Mouse (Mus musculus) liver, embryonic 15.5 days (tissue): ENCODE results near the gene Fgfr2. TPM values are rescaled to one million over a fixed set of nuclear protein-coding genes. Genes with fewer than 3 reads are reported as not detected.

Experiments used
- ATAC-seq: fragments of 200-750 bp; cut with Nextera tagmentation; 2 replicates; pipeline ENCODE4 v1.8.0; 2017; ENCODE audit warnings: moderate number of reproducible peaks, mild to moderate bottlenecking, moderate library complexity; ENCODE audit not compliant: insufficient read depth
- H3K27ac ChIP-seq: fragments of 300-500 bp; sonication (generic); replicated peaks from 2 replicates; pipeline ENCODE4 v1.5.1; 2015; ENCODE audit warnings: mild to moderate bottlenecking, inconsistent platforms
- H3K27me3 ChIP-seq: fragments of 300-500 bp; sonication (generic); 2 replicates; pipeline ENCODE4 v1.6.1; 2015; ENCODE audit warnings: mild to moderate bottlenecking, inconsistent platforms
- H3K36me3 ChIP-seq: fragments of 300-500 bp; sonication (generic); replicated peaks from 2 replicates; pipeline ENCODE4 v1.6.1; 2015; ENCODE audit warnings: moderate library complexity, mild to moderate bottlenecking, inconsistent platforms
- H3K4me1 ChIP-seq: fragments of 300-500 bp; sonication (generic); replicated peaks from 2 replicates; pipeline ENCODE4 v1.6.1; 2015; ENCODE audit warnings: inconsistent platforms
- H3K4me2 ChIP-seq: fragments of 300-500 bp; sonication (generic); 2 replicates; pipeline ENCODE4 v1.6.1; 2015; ENCODE audit warnings: moderate library complexity, mild to moderate bottlenecking, inconsistent platforms
- H3K4me3 ChIP-seq: fragments of 300-500 bp; sonication (generic); replicated peaks from 2 replicates; pipeline ENCODE4 v1.5.1; 2015; ENCODE audit warnings: mild to moderate bottlenecking, inconsistent platforms
- H3K9ac ChIP-seq: fragments of 300-500 bp; sonication (generic); 2 replicates; pipeline ENCODE4 v1.6.1; 2015; ENCODE audit warnings: moderate library complexity, mild to moderate bottlenecking, inconsistent platforms
- H3K9me3 ChIP-seq: fragments of 300-500 bp; sonication (generic); replicated peaks from 2 replicates; pipeline ENCODE4 v1.6.1; 2016; ENCODE audit warnings: inconsistent platforms
- WGBS: fragments of 180-500 bp; shearing (Covaris S2); methylation state at CpG from one replicate; pipeline ENCODE4 v1.1.7; 2015; ENCODE audit warnings: mixed read lengths; ENCODE audit not compliant: insufficient replicate concordance; 5-methylcytosine and 5-hydroxymethylcytosine counted together
- polyA plus RNA-seq: library from polyadenylated mRNA; unstranded; fragments of >200 nt; fragmentation: Nextera tagmentation; extraction: Ambion mirVana; gene quantifications from 2 replicates; pipeline ENCODE4 v1.2.1, GENCODE M21; 2015

The Fgfr2 gene
- polyA plus RNA-seq, 1 experiment from 2014 or later: 10.5 TPM

- Histone ChIP-seq H3K4me3 (no peak overlapping the region), H3K36me3 (no peaks in the 10 kb centered on the region), H3K9me3 (no peaks in the 10 kb centered on the region), H3K27me3 (no peaks in the 10 kb centered on the region), H3K4me1 (no peaks in the 10 kb centered on the region), H3K27ac (no peak overlapping the region), H3K9ac (no peak overlapping the region), H3K4me2 (no peak overlapping the region)
- no peak for ATAC-seq
- WGBS: 41% methylated on average over 3 of the region's 3 CpGs
Observed at GRCm38 (mm10) chr7:132074503-132074902, 1048.6 kb downstream of the Fgfr2 start.

- no peaks in the 10 kb centered on the region for H3K27me3 ChIP-seq
- H3K9me3 ChIP-seq: no peaks in the 10 kb centered on the region
- 59% methylated on average over 6 of the region's 6 CpGs for WGBS
- H3K9ac ChIP-seq: no peak overlapping the region
- H3K4me2 ChIP-seq: no peak overlapping the region
- no peaks in the 10 kb centered on the region for H3K4me1 ChIP-seq
- no peak overlapping the region for H3K4me3 ChIP-seq
- H3K36me3 ChIP-seq: no peaks in the 10 kb centered on the region
- H3K27ac ChIP-seq: no peak overlapping the region
- no peak for ATAC-seq
Observed at GRCm38 (mm10) chr7:132070877-132071625, 1052.1 kb downstream of the Fgfr2 start.

DNA sequence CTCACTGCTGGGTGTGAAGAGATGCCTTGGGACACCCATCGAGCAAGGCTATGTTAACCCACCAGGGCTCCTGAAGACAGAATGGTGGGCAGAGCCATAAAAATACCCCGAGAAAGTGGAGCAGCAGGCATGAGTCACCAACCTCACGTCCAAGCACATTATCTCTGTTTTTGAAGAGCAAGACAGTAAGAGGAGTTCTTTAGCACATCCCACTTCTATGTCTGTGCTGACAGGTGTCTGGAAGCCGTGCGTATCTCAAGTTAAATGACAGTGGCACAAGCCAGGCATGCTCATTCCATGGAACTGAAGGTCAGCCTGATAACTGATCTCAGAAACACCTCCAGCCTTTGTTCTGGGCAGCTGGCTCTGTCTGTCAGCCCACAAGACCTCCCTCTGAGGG, 1055.2 kb downstream of the Fgfr2 start:
- no peaks in the 10 kb centered on the region for H3K27me3 ChIP-seq
- H3K9ac ChIP-seq: no peak overlapping the region
- no peak overlapping the region for H3K4me3 ChIP-seq
- H3K27ac ChIP-seq: no peak overlapping the region
- 57% methylated on average over 5 of the region's 5 CpGs for WGBS
- no peaks in the 10 kb centered on the region for H3K36me3 ChIP-seq
- no peaks in the 10 kb centered on the region for H3K4me1 ChIP-seq
- no peaks in the 10 kb centered on the region for H3K9me3 ChIP-seq
- no peak for ATAC-seq
- H3K4me2 ChIP-seq: no peak overlapping the region

GRCm38 (mm10) chr7:132067511-132067910, 1055.6 kb downstream of the Fgfr2 start:
- no peaks in the 10 kb centered on the region for H3K9me3 ChIP-seq
- no peaks in the 10 kb centered on the region for H3K36me3 ChIP-seq
- H3K27ac ChIP-seq: no peak overlapping the region
- H3K4me1 ChIP-seq: no peaks in the 10 kb centered on the region
- WGBS: 58% methylated on average over 5 of the region's 5 CpGs
- no peak overlapping the region for H3K9ac ChIP-seq
- ATAC-seq: no peak
- no peak overlapping the region for H3K4me2 ChIP-seq
- no peak overlapping the region for H3K4me3 ChIP-seq
- no peaks in the 10 kb centered on the region for H3K27me3 ChIP-seq

DNA sequence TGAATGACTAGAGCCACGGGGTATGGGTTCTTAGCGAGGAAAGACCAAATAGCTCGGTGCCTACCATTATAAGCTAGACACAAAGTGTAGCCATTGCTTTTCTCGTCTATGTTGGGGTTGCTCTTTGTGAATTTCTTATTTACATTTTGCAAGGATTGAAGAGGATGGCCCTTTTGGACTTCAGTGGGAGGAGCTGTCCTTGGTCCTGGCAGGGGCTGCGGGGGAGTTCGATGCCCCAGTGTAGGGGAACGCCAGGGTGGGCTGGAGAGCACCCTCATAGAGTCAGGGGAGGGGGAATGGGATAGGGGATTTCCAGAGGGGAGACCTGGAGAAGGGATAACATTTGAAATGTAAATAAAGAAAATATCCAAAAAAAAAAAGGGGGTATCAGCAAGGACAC, 1063.0 kb downstream of the Fgfr2 start:
- H3K27ac ChIP-seq: no peak overlapping the region
- WGBS: 60% methylated on average over 7 of the region's 7 CpGs
- no peaks in the 10 kb centered on the region for H3K27me3 ChIP-seq
- H3K9ac ChIP-seq: no peak overlapping the region
- no peak for ATAC-seq
- no peak overlapping the region for H3K4me3 ChIP-seq
- no peaks in the 10 kb centered on the region for H3K4me1 ChIP-seq
- H3K4me2 ChIP-seq: no peak overlapping the region
- H3K36me3 ChIP-seq: no peaks in the 10 kb centered on the region
- no peaks in the 10 kb centered on the region for H3K9me3 ChIP-seq

GRCm38 (mm10) chr7:132056565-132056964, 1066.6 kb downstream of the Fgfr2 start:
- Histone ChIP-seq H3K9ac (no peak overlapping the region), H3K9me3 (no peaks in the 10 kb centered on the region), H3K27me3 (no peaks in the 10 kb centered on the region), H3K4me1 (no peaks in the 10 kb centered on the region), H3K4me3 (no peak overlapping the region), H3K4me2 (no peak overlapping the region), H3K36me3 (no peaks in the 10 kb centered on the region), H3K27ac (no peak overlapping the region)
- ATAC-seq: no peak
- WGBS: 71% methylated on average over 7 of the region's 7 CpGs

DNA sequence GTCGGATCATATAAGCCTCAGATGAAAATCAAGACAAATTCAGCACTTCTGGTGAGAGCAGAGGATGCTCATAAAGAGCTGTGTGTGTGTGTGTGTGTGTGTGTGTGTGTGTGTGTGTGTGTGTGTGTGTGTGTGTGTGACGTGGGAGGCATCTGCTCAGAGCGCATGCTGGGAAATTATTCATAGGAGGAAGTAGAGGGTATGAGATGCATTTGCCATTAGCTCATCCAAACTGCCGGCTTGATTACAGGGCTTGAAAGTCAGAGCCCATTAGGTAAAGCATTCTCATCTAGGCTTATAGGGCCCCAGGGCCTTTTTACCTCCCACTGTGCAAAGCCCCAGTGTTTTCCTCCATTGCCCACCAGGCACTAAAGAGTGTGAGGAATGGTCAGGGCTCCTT, 1076.5 kb downstream of the Fgfr2 start:
- H3K27ac ChIP-seq: no peak overlapping the region
- ATAC-seq: no peak
- H3K36me3 ChIP-seq: no peaks in the 10 kb centered on the region
- no peaks in the 10 kb centered on the region for H3K9me3 ChIP-seq
- H3K27me3 ChIP-seq: no peaks in the 10 kb centered on the region
- H3K4me2 ChIP-seq: no peak overlapping the region
- H3K4me1 ChIP-seq: no peaks in the 10 kb centered on the region
- no peak overlapping the region for H3K4me3 ChIP-seq
- no peak overlapping the region for H3K9ac ChIP-seq
- 72% methylated on average over 4 of the region's 4 CpGs for WGBS

DNA sequence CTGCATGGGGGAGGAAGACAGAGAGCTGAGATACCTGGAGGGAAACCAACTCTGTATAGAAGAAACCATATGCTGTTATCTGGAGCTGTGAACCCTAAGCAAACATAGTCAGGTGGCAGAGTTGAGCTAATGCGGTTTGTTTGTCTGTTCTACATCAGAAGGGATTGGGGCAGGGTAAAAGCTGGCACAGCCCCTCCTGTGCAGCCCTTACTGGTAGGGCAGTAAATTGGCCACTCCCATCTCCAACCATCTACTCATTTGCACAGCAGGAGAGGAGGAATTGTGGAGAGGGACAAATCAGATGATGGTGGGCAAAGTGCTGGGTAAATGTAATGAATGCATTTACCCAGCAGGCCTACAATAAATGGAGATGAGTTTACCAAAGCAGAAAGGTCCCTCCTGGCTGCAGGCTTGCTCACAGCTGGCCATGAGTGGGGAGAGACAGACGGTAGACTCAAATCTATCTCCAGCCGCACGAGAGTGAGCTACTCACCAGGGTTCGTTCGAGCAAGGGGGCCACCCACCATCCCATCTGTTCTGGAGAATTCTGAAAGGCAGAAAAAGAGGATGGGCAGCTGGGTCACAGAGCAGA, 1091.1 kb downstream of the Fgfr2 start:
- H3K4me3 ChIP-seq: no peak overlapping the region
- ATAC-seq: no peak
- no peaks in the 10 kb centered on the region for H3K4me1 ChIP-seq
- H3K27ac ChIP-seq: no peak overlapping the region
- WGBS: 54% methylated on average over 6 of the region's 6 CpGs
- no peaks in the 10 kb centered on the region for H3K36me3 ChIP-seq
- H3K4me2 ChIP-seq: no peak overlapping the region
- no peaks in the 10 kb centered on the region for H3K9me3 ChIP-seq
- no peak overlapping the region for H3K9ac ChIP-seq
- H3K27me3 ChIP-seq: no peaks in the 10 kb centered on the region

DNA sequence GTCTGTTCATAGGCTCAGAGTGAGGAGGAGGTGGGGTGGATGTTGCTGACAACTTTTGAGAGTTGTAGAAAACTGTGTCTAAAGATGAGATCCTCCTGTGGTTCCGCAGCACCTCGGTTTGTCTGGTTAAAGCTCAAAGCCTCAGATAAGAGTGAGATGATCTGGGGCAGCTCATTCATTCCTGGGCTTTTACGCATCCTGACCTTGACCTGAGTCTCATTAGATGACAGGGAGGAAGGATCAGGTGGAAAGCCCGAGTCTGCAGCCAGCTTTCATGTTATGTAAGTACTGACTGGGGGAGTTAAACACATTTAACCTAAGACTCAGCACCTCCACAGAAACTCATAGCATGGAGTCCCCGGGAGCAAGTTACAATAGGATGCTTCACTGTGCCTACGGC, 1096.5 kb downstream of the Fgfr2 start:
- Histone ChIP-seq H3K9me3 (no peaks in the 10 kb centered on the region), H3K36me3 (no peaks in the 10 kb centered on the region), H3K9ac (no peak overlapping the region), H3K27ac (no peak overlapping the region), H3K27me3 (no peaks in the 10 kb centered on the region), H3K4me2 (no peak overlapping the region), H3K4me3 (no peak overlapping the region), H3K4me1 (no peaks in the 10 kb centered on the region)
- 54% methylated on average over 6 of the region's 6 CpGs for WGBS
- no peak for ATAC-seq

DNA sequence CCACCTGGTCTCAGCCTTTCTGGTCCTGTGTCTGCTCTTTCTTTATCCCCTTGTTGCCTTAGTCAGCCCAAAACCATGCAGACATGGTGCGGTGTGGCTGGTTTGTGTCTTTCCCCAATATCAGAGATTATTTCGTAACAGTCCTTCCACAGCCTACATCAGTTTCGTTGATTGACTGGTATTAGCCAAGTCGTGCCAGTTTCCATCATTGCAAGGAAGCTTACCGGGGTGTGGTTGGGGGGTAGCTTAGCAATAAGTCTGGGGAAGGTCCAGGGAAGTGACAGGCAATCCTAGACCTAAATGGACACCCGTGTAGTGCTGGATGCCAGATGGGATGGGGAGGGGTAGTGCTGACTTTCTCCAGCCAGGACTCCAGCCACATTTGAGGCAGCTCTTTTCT, 1097.6 kb downstream of the Fgfr2 start:
- no peaks in the 10 kb centered on the region for H3K27me3 ChIP-seq
- no peaks in the 10 kb centered on the region for H3K36me3 ChIP-seq

GRCm38 (mm10) chr7:132015933-132016332, 1107.2 kb downstream of the Fgfr2 start:
- ATAC-seq: no peak
- H3K27me3 ChIP-seq: no peaks in the 10 kb centered on the region
- H3K4me1 ChIP-seq: no peaks in the 10 kb centered on the region
- H3K36me3 ChIP-seq: no peaks in the 10 kb centered on the region
- 53% methylated on average over 3 of the region's 3 CpGs for WGBS
- no peak overlapping the region for H3K9ac ChIP-seq
- no peak overlapping the region for H3K4me3 ChIP-seq
- H3K4me2 ChIP-seq: no peak overlapping the region
- no peaks in the 10 kb centered on the region for H3K9me3 ChIP-seq
- H3K27ac ChIP-seq: no peak overlapping the region

More for the DNA sequence above, 1097.6 kb downstream of the Fgfr2 start:
- WGBS: 42% methylated on average over 6 of the region's 6 CpGs
- Histone ChIP-seq H3K4me3 (no peak overlapping the region), H3K4me2 (no peak overlapping the region), H3K9me3 (no peaks in the 10 kb centered on the region), H3K27ac (no peak overlapping the region), H3K9ac (no peak overlapping the region), H3K4me1 (no peaks in the 10 kb centered on the region)
- no peak for ATAC-seq

- ATAC-seq: no peak
- WGBS: 9% methylated on average over 3 of the region's 3 CpGs
- Histone ChIP-seq H3K9ac (no peak overlapping the region), H3K27ac (no peak overlapping the region), H3K4me2 (no peak overlapping the region), H3K9me3 (no peaks in the 10 kb centered on the region), H3K27me3 (no peaks in the 10 kb centered on the region), H3K4me3 (no peak overlapping the region), H3K36me3 (no peaks in the 10 kb centered on the region), H3K4me1 (no peaks in the 10 kb centered on the region)
Observed at GRCm38 (mm10) chr7:132015193-132015592, 1108.0 kb downstream of the Fgfr2 start.
